Mouse (Mus musculus) stomach, embryonic 16.5 days (tissue): Measurements from ENCODE around the gene Egfem1. TPM values are rescaled to one million over a fixed set of nuclear protein-coding genes. Genes with fewer than 3 reads are reported as not detected.

Source experiments
- ATAC-seq: fragments of 200-750 bp; cut with Nextera tagmentation; 2 replicates; pipeline ENCODE4 v1.8.0; 2017; ENCODE audit warnings: moderate number of reproducible peaks, moderate TSS enrichment; ENCODE audit not compliant: insufficient read depth, low FRiP score
- H3K27ac ChIP-seq: fragments of 300-500 bp; sonication (generic); 2 replicates; pipeline ENCODE4 v1.5.1; 2014; ENCODE audit warnings: low read length
- H3K27me3 ChIP-seq: fragments of 300-500 bp; sonication (generic); 2 replicates; pipeline ENCODE4 v1.6.1; 2014; ENCODE audit warnings: low read length, control low read depth, mixed read lengths; ENCODE audit not compliant: control insufficient read depth, insufficient read depth
- H3K36me3 ChIP-seq: fragments of 300-500 bp; sonication (generic); 2 replicates; pipeline ENCODE4 v1.6.1; 2014; ENCODE audit warnings: low read length; ENCODE audit not compliant: control insufficient read depth, insufficient read depth
- H3K4me1 ChIP-seq: fragments of 300-500 bp; sonication (generic); 2 replicates; pipeline ENCODE4 v1.6.1; 2014; ENCODE audit warnings: low read length, control low read depth, mixed read lengths; ENCODE audit not compliant: control insufficient read depth, insufficient read depth
- H3K4me2 ChIP-seq: fragments of 300-500 bp; sonication (generic); 2 replicates; pipeline ENCODE4 v1.6.1; 2014; ENCODE audit warnings: low read depth, low read length, mixed read lengths
- H3K4me3 ChIP-seq: fragments of 300-500 bp; sonication (generic); replicated peaks from 2 replicates; pipeline ENCODE4 v1.5.1; 2014; ENCODE audit warnings: mild to moderate bottlenecking, low read length
- H3K9ac ChIP-seq: fragments of 300-500 bp; sonication (generic); 2 replicates; pipeline ENCODE4 v1.6.1; 2014; ENCODE audit warnings: low read length
- H3K9me3 ChIP-seq: fragments of 300-500 bp; sonication (generic); replicated peaks from 2 replicates; pipeline ENCODE4 v1.6.1; 2016; ENCODE audit warnings: low read length, control low read depth; ENCODE audit not compliant: control insufficient read depth
- WGBS: fragments of 180-500 bp; shearing (Covaris S2); extraction: QIAGEN DNeasy Blood & Tissue Kit; methylation state at CpG from one replicate; pipeline ENCODE4 v1.1.7; 2014; 5-methylcytosine and 5-hydroxymethylcytosine counted together
- polyA plus RNA-seq: library from polyadenylated mRNA; unstranded; fragments of >200 nt; fragmentation: Nextera tagmentation; extraction: Ambion mirVana; gene quantifications from 2 replicates; pipeline ENCODE4 v1.2.1, GENCODE M21; 2015

The Egfem1 gene
- polyA plus RNA-seq: 0.56 and 0.67 TPM in 2 replicates

GRCm38 (mm10) chr3:29081952-29082295, at the start of gene Egfem1:
Gene Egfem1, plus strand, starts transcription at chr3:29082023.
- WGBS: 10% methylated on average over 12 of the region's 12 CpGs
- H3K4me1 ChIP-seq: peaks cover 7% of the 10 kb centered on the region; the same call in 1 of the 2 replicates
- no peaks in the 10 kb centered on the region for H3K36me3 ChIP-seq
- no peak within 1 kb of the TSS for H3K27ac ChIP-seq
- no peak within 1 kb of the TSS for H3K9ac ChIP-seq
- H3K4me2 ChIP-seq: peak within 1 kb of the TSS; percentile 81
- no peak for ATAC-seq
- H3K4me3 ChIP-seq: peak within 1 kb of the TSS; percentile 47
- H3K27me3 ChIP-seq: peaks cover 39% of the 10 kb centered on the region
- H3K9me3 ChIP-seq: no peaks in the 10 kb centered on the region

GRCm38 (mm10) chr3:29033107-29033506, 48.7 kb upstream of the Egfem1 start:
- no peak for ATAC-seq
- WGBS: 77% methylated on average over 2 of the region's 2 CpGs
- H3K36me3 ChIP-seq: no peaks in the 10 kb centered on the region

GRCm38 (mm10) chr3:29036146-29036545, 45.7 kb upstream of the Egfem1 start:
- 2% methylated on average over 3 of the region's 3 CpGs for WGBS
- no peaks in the 10 kb centered on the region for H3K9me3 ChIP-seq
- no peak for ATAC-seq

More at GRCm38 (mm10) chr3:29033107-29033506, 48.7 kb upstream of the Egfem1 start:
- Histone ChIP-seq H3K4me2 (no peak overlapping the region), H3K4me3 (no peak overlapping the region), H3K27ac (no peak overlapping the region), H3K9me3 (no peaks in the 10 kb centered on the region), H3K9ac (no peak overlapping the region), H3K27me3 (no peaks in the 10 kb centered on the region), H3K4me1 (no peaks in the 10 kb centered on the region)

GRCm38 (mm10) chr3:29036620-29037019, 45.2 kb upstream of the Egfem1 start:
- no peaks in the 10 kb centered on the region for H3K9me3 ChIP-seq
- no peak overlapping the region for H3K4me3 ChIP-seq
- no peaks in the 10 kb centered on the region for H3K36me3 ChIP-seq
- no peak for ATAC-seq
- no peak overlapping the region for H3K9ac ChIP-seq
- H3K27ac ChIP-seq: no peak overlapping the region
- no peak overlapping the region for H3K4me2 ChIP-seq
- no peaks in the 10 kb centered on the region for H3K27me3 ChIP-seq
- H3K4me1 ChIP-seq: no peaks in the 10 kb centered on the region

More at GRCm38 (mm10) chr3:29036146-29036545, 45.7 kb upstream of the Egfem1 start:
- no peak overlapping the region for H3K27ac ChIP-seq
- no peaks in the 10 kb centered on the region for H3K27me3 ChIP-seq
- H3K4me1 ChIP-seq: no peaks in the 10 kb centered on the region
- H3K4me2 ChIP-seq: no peak overlapping the region
- no peak overlapping the region for H3K9ac ChIP-seq
- H3K4me3 ChIP-seq: no peak overlapping the region
- H3K36me3 ChIP-seq: no peaks in the 10 kb centered on the region

- H3K27ac ChIP-seq: no peak overlapping the region
- H3K36me3 ChIP-seq: no peaks in the 10 kb centered on the region
- no peak for ATAC-seq
- WGBS: 87% methylated on average over 7 of the region's 7 CpGs
- H3K4me1 ChIP-seq: no peaks in the 10 kb centered on the region
- no peaks in the 10 kb centered on the region for H3K27me3 ChIP-seq
- no peak overlapping the region for H3K4me2 ChIP-seq
- no peak overlapping the region for H3K4me3 ChIP-seq
- H3K9ac ChIP-seq: no peak overlapping the region
- no peaks in the 10 kb centered on the region for H3K9me3 ChIP-seq
Measured at GRCm38 (mm10) chr3:29040064-29040463, 41.8 kb upstream of the Egfem1 start.

GRCm38 (mm10) chr3:29046281-29046680, 35.5 kb upstream of the Egfem1 start:
- Histone ChIP-seq H3K9me3 (no peaks in the 10 kb centered on the region), H3K27ac (no peak overlapping the region), H3K27me3 (no peaks in the 10 kb centered on the region), H3K4me1 (no peaks in the 10 kb centered on the region), H3K9ac (no peak overlapping the region), H3K36me3 (no peaks in the 10 kb centered on the region), H3K4me3 (no peak overlapping the region), H3K4me2 (no peak overlapping the region)
- no peak for ATAC-seq
- 76% methylated on average over 5 of the region's 5 CpGs for WGBS

GRCm38 (mm10) chr3:29047273-29047932, 34.4 kb upstream of the Egfem1 start:
- no peak for ATAC-seq
- no peaks in the 10 kb centered on the region for H3K36me3 ChIP-seq
- 71% methylated on average over 14 of the region's 14 CpGs for WGBS

GRCm38 (mm10) chr3:29063156-29063555, 18.7 kb upstream of the Egfem1 start:
- Histone ChIP-seq H3K4me2 (no peak overlapping the region), H3K27me3 (no peaks in the 10 kb centered on the region)
- WGBS: 72% methylated on average over 4 of the region's 4 CpGs

More at GRCm38 (mm10) chr3:29047273-29047932, 34.4 kb upstream of the Egfem1 start:
- Histone ChIP-seq H3K9ac (no peak overlapping the region), H3K4me1 (no peaks in the 10 kb centered on the region), H3K4me2 (no peak overlapping the region), H3K4me3 (no peak overlapping the region), H3K27ac (no peak overlapping the region), H3K27me3 (no peaks in the 10 kb centered on the region), H3K9me3 (no peaks in the 10 kb centered on the region)

GRCm38 (mm10) chr3:29068428-29069098, 13.3 kb upstream of the Egfem1 start:
- Histone ChIP-seq H3K4me2 (no peak overlapping the region), H3K9ac (no peak overlapping the region), H3K9me3 (no peaks in the 10 kb centered on the region), H3K27me3 (no peaks in the 10 kb centered on the region), H3K4me3 (no peak overlapping the region), H3K27ac (no peak overlapping the region), H3K4me1 (no peaks in the 10 kb centered on the region), H3K36me3 (no peaks in the 10 kb centered on the region)
- 75% methylated on average over 6 of the region's 6 CpGs for WGBS
- no peak for ATAC-seq

More at GRCm38 (mm10) chr3:29063156-29063555, 18.7 kb upstream of the Egfem1 start:
- ATAC-seq: no peak
- no peak overlapping the region for H3K4me3 ChIP-seq
- no peak overlapping the region for H3K9ac ChIP-seq
- H3K36me3 ChIP-seq: no peaks in the 10 kb centered on the region
- H3K4me1 ChIP-seq: no peaks in the 10 kb centered on the region
- no peak overlapping the region for H3K27ac ChIP-seq
- no peaks in the 10 kb centered on the region for H3K9me3 ChIP-seq
